ENCODE assay signal across 8 mouse cellular contexts in the genomic region with DNA sequence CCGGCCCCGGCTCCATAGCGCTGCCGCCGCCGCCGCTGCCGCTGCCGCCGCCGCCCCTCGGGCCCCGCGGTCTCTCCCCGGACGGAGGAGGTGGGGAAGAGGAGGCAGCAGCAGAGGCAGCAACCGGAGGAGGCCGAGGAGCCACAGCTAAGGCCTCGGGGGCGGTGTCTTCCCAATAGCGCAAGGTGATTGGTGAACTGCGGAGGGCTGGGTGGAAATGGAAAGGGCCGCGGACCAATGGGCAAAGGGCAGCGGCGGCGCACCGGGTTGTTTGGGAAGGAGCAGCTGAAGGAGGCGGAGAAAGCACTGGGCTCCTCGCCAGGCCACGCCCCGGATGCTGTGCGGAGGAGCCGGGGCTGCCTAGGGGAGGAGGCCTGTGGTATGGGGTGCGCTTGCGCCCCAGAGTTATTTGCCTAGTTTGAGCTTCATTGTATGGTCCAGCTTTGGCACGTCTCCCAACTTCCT. TPM values are rescaled to one million over a fixed set of nuclear protein-coding genes. Genes with fewer than 3 reads are reported as not detected.
A peak's percentile ranks its signal among the peaks of the same experiment; 100 is the strongest.
DNase-seq lines count a peak whose midpoint lies in the region; ATAC-seq lines count a peak whose summit lies in the region.

Gene Bmt2, minus strand, starts transcription at position 149 of the 465 bp plus-strand sequence.

- peak; percentile 99 for ATAC-seq in hindbrain, embryonic 14.5 days (ENCODE audit: low FRiP score)

- peak within 1 kb of the TSS; percentile 96 for H3K27ac ChIP-seq in hindbrain, embryonic 14.5 days

- H3K27me3 ChIP-seq in hindbrain, embryonic 14.5 days (ENCODE audit: control insufficient read depth, insufficient read depth, low read length): no peaks in the 10 kb centered on the region

- peak within 1 kb of the TSS; percentile 89 for H3K4me2 ChIP-seq in hindbrain, embryonic 14.5 days (replicated peaks)

- under 1% methylated on average over 37 of the region's 37 CpGs for WGBS in hindbrain, embryonic 14.5 days

- H3K9me3 ChIP-seq in hindbrain, embryonic 14.5 days (ENCODE audit: control insufficient read depth, low read length): no peaks in the 10 kb centered on the region

- H3K4me3 ChIP-seq in hindbrain, embryonic 14.5 days (replicated peaks; ENCODE audit: low read length): peak within 1 kb of the TSS; percentile 95

- H3K36me3 ChIP-seq in hindbrain, embryonic 14.5 days (replicated peaks; ENCODE audit: control insufficient read depth, insufficient read depth): no peaks in the 10 kb centered on the region

- peak; percentile 98 for DNase-seq in R1 (ENCODE audit: low read depth, low spot score)
- peak; percentile 99 for DNase-seq in cerebellum, postnatal 25 days
- peak; percentile 97 to 98 for DNase-seq in frontal cortex, postnatal 25 days (ENCODE audit: low spot score in 2 of 2)
- DNase-seq in hindbrain, embryonic 14.5 days (ENCODE audit: low spot score): peak; percentile 95
- peak; percentile 99 to 100 for DNase-seq in layer of hippocampus, postnatal 36 days
- DNase-seq in lung, postnatal 36 days: peak; percentile 99
- DNase-seq in retina, postnatal 1 day: peak; percentile 99
- DNase-seq in urinary bladder, adult 18-20 months (ENCODE audit: low spot score in 2 of 2): peak; percentile 99

- peaks cover 16% of the 10 kb centered on the region for H3K4me1 ChIP-seq in hindbrain, embryonic 14.5 days (replicated peaks; ENCODE audit: control insufficient read depth, insufficient read depth, low read length)

- H3K9ac ChIP-seq in hindbrain, embryonic 14.5 days: peak within 1 kb of the TSS; percentile 95

RNA-seq across cellular contexts. Expression of gene Bmt2, which starts in this region (rescaled TPM):
- polyA plus RNA-seq in hindbrain, embryonic 14.5 days (2014; fragmentation: Nextera tagmentation; extraction: Ambion mirVana): 25.0 and 28.5 TPM in 2 replicates
- 10 to 100 TPM; 25.0 to 25.3 TPM for total RNA-seq in layer of hippocampus, postnatal 36 days (2021)

Comparison
In these comparisons a context has a peak if more than half of its experiments do, and no peak if none do; other contexts are left out.
1. Peak in every context shown above with its lines: DNase-seq, ATAC-seq, H3K4me3 ChIP-seq and H3K27ac ChIP-seq.